Mouse (Mus musculus) small intestine, adult 2 months (tissue): ENCODE data around the gene Hexdc. TPM values are rescaled to one million over a fixed set of nuclear protein-coding genes. Genes with fewer than 3 reads are reported as not detected.

Source experiments
- H3K27ac ChIP-seq: fragments of 200-500 bp; 2 replicates; pipeline ENCODE4 v1.5.1; 2012; ENCODE audit warnings: low read depth, low read length, control low read depth, inconsistent platforms; ENCODE audit not compliant: insufficient read depth
- H3K27me3 ChIP-seq: fragments of 200-500 bp; 2 replicates; pipeline ENCODE4 v1.6.1; 2012; ENCODE audit warnings: mild to moderate bottlenecking, moderate library complexity, low read length, inconsistent platforms; ENCODE audit not compliant: control insufficient read depth, insufficient read depth
- H3K36me3 ChIP-seq: fragments of 200-500 bp; 2 replicates; pipeline ENCODE4 v1.6.1; 2012; ENCODE audit warnings: mild to moderate bottlenecking, low read length, control low read depth, inconsistent platforms; ENCODE audit not compliant: control insufficient read depth, insufficient read depth
- H3K4me1 ChIP-seq: fragments of 200-500 bp; 2 replicates; pipeline ENCODE4 v1.6.1; 2012; ENCODE audit warnings: low read length, inconsistent platforms, mixed read lengths; ENCODE audit not compliant: control insufficient read depth, insufficient read depth, insufficient read length
- H3K4me3 ChIP-seq: fragments of 200-500 bp; 2 replicates; pipeline ENCODE4 v1.5.1; 2012; ENCODE audit warnings: low read depth, mild to moderate bottlenecking, control low read depth, inconsistent platforms, low read length, moderate library complexity
- CTCF ChIP-seq: fragments of 200-500 bp; IDR thresholded peaks from 2 replicates; pipeline ENCODE4 v1.5.1; 2012; ENCODE audit warnings: low read depth, mild to moderate bottlenecking, control low read depth, inconsistent platforms, low read length, moderate library complexity, mixed read lengths; ENCODE audit not compliant: insufficient replicate concordance, insufficient read length; ENCODE audit errors: extremely low read depth
- POLR2A ChIP-seq: fragments of 200-500 bp; IDR thresholded peaks from 2 replicates; pipeline ENCODE4 v1.6.1; 2012; ENCODE audit warnings: low read depth, mild to moderate bottlenecking, control low read depth, inconsistent platforms, low read length, moderate library complexity
- WGBS: fragments of 180-500 bp; shearing (Covaris S2); methylation state at CpG from one replicate; pipeline ENCODE4 v1.1.7; 2018; 5-methylcytosine and 5-hydroxymethylcytosine counted together
- polyA plus RNA-seq: library from polyadenylated mRNA; depleted of rRNA; stranded (reverse); fragments of >200 nt; gene quantifications from 2 replicates; pipeline ENCODE4 v1.2.3, GENCODE M21; 2012

The Hexdc gene
- polyA plus RNA-seq, 1 experiment: 27.9 TPM

GRCm38 (mm10) chr11:121174234-121174633 is 30.0 kb upstream of the Hexdc start:
- H3K27ac ChIP-seq: no peak overlapping the region
- TF ChIP-seq CTCF: no peak
- no peak for TF ChIP-seq POLR2A
- WGBS: 69% methylated on average over 3 of the region's 3 CpGs

GRCm38 (mm10) chr11:121176285-121177270 is 27.7 kb upstream of the Hexdc start:
- no peak overlapping the region for H3K27ac ChIP-seq
- WGBS: 59% methylated on average over 12 of the region's 12 CpGs
- H3K4me3 ChIP-seq: no peak overlapping the region
- H3K4me1 ChIP-seq: peaks cover 3% of the 10 kb centered on the region; the same call in 1 of the 2 replicates
- H3K36me3 ChIP-seq: 0 out of 2 replicates have a peak, but pooled peaks cover 2% of the 10 kb centered on the region
- no peaks in the 10 kb centered on the region for H3K27me3 ChIP-seq
- TF ChIP-seq CTCF (peak; percentile 84; the same call in 1 of the 2 replicates), POLR2A (no peak)

More at GRCm38 (mm10) chr11:121174234-121174633, 30.0 kb upstream of the Hexdc start:
- Histone ChIP-seq H3K36me3 (no peaks in the 10 kb centered on the region), H3K4me1 (peaks cover 3% of the 10 kb centered on the region; the same call in 1 of the 2 replicates), H3K27me3 (no peaks in the 10 kb centered on the region), H3K4me3 (no peak overlapping the region)

- H3K4me3 ChIP-seq: no peak overlapping the region
- no peak overlapping the region for H3K27ac ChIP-seq
- H3K36me3 ChIP-seq: peaks cover 1% of the 10 kb centered on the region
- H3K27me3 ChIP-seq: no peaks in the 10 kb centered on the region
- H3K4me1 ChIP-seq: no peaks in the 10 kb centered on the region
- TF ChIP-seq CTCF (no peak), POLR2A (no peak)
- WGBS: 85% methylated on average over 3 of the region's 3 CpGs
Measured at GRCm38 (mm10) chr11:121189681-121190080, 14.6 kb upstream of the Hexdc start.

GRCm38 (mm10) chr11:121192742-121193141 is 11.5 kb upstream of the Hexdc start:
- Histone ChIP-seq H3K27me3 (no peaks in the 10 kb centered on the region), H3K4me1 (no peaks in the 10 kb centered on the region), H3K36me3 (peaks cover 3% of the 10 kb centered on the region), H3K27ac (no peak overlapping the region), H3K4me3 (no peak overlapping the region)
- no peak for TF ChIP-seq POLR2A
- TF ChIP-seq CTCF: no peak
- WGBS: 74% methylated on average over 2 of the region's 2 CpGs

GRCm38 (mm10) chr11:121193415-121193814 is 10.8 kb upstream of the Hexdc start:
- Histone ChIP-seq H3K4me1 (no peaks in the 10 kb centered on the region), H3K27ac (no peak overlapping the region), H3K36me3 (peaks cover 3% of the 10 kb centered on the region; the same call in 1 of the 2 replicates), H3K27me3 (no peaks in the 10 kb centered on the region), H3K4me3 (no peak overlapping the region)
- 89% methylated on average over 3 of the region's 3 CpGs for WGBS
- TF ChIP-seq POLR2A: no peak
- TF ChIP-seq CTCF: no peak

- 0 out of 2 replicates have a peak, but pooled peaks cover 3% of the 10 kb centered on the region for H3K36me3 ChIP-seq
- peaks cover under 1% of the 10 kb centered on the region; the same call in 1 of the 2 replicates for H3K4me1 ChIP-seq
- no peaks in the 10 kb centered on the region for H3K27me3 ChIP-seq
- no peak for TF ChIP-seq CTCF
- no peak for TF ChIP-seq POLR2A
- no peak overlapping the region for H3K27ac ChIP-seq
- no peak overlapping the region for H3K4me3 ChIP-seq
- 37% methylated on average over 2 of the region's 2 CpGs for WGBS
Measured at GRCm38 (mm10) chr11:121198622-121199021, 5.6 kb upstream of the Hexdc start.

GRCm38 (mm10) chr11:121199851-121200250 is 4.4 kb upstream of the Hexdc start:
- TF ChIP-seq POLR2A (no peak), CTCF (no peak)
- Histone ChIP-seq H3K27me3 (no peaks in the 10 kb centered on the region), H3K27ac (no peak overlapping the region), H3K4me1 (peaks cover 3% of the 10 kb centered on the region; the same call in 1 of the 2 replicates), H3K36me3 (0 out of 2 replicates have a peak, but pooled peaks cover 1% of the 10 kb centered on the region), H3K4me3 (no peak overlapping the region)
- 69% methylated on average over 4 of the region's 4 CpGs for WGBS
